Mouse (Mus musculus) central nervous system, embryonic 14 days (tissue): ENCODE measurements around the gene Gm43518. TPM values are rescaled to one million over a fixed set of nuclear protein-coding genes. Genes with fewer than 3 reads are reported as not detected.

ENCODE experiments used
- polyA plus RNA-seq: library from polyadenylated mRNA; depleted of rRNA; stranded (reverse); fragments of >200 nt; gene quantifications from 2 replicates; pipeline ENCODE4 v1.2.3, GENCODE M21; 2012; rRNA removed

Gm43518 gene
- 1.7 and 3.1 TPM in 2 replicates for polyA plus RNA-seq

GRCm38 (mm10) chr5:123927118-123927517 is at the start of gene Gm43518:
Gene Gm43518, plus strand, starts transcription at chr5:123927418.

GRCm38 (mm10) chr5:123879928-123880327 is 47.3 kb upstream of the Gm43518 start, which contains the start of gene Hcar1:
Gene Hcar1, minus strand, starts transcription at chr5:123880020.

GRCm38 (mm10) chr5:123906976-123907630 is 20.1 kb upstream of the Gm43518 start, which contains the start of gene Denr:
Gene Denr, plus strand, starts transcription at chr5:123907175.

GRCm38 (mm10) chr5:123930508-123930989 is 3.3 kb downstream of the Gm43518 start, which contains the start of gene Ccdc62:
Gene Ccdc62, plus strand, starts transcription at chr5:123930679.

GRCm38 (mm10) chr5:123973299-123974178 is 46.3 kb downstream of the Gm43518 start, which contains the start of gene Hip1r:
Gene Hip1r, plus strand, starts transcription at chr5:123973628.

Other genes with a start within 250 kb of the Gm43518 start
- gene Clip1, start 242.8 kb upstream of the Gm43518 start, polyA plus RNA-seq, result 82.7 and 86.3 TPM in 2 replicates
- 85.6 and 91.2 TPM in 2 replicates for gene Zcchc8, start 206.3 kb upstream of the Gm43518 start, polyA plus RNA-seq
- gene Rsrc2, start 178.0 kb upstream of the Gm43518 start, polyA plus RNA-seq, result 136 and 152 TPM in 2 replicates
- gene Kntc1, start 177.7 kb upstream of the Gm43518 start, polyA plus RNA-seq, result 16.6 and 19.0 TPM in 2 replicates
- gene Hcar2, start 61.9 kb upstream of the Gm43518 start, polyA plus RNA-seq, result 0.07 and 0.31 TPM in 2 replicates
- 0.32 and 0.34 TPM in 2 replicates for gene Hcar1, start 47.4 kb upstream of the Gm43518 start, polyA plus RNA-seq
- gene Denr, start 20.2 kb upstream of the Gm43518 start, polyA plus RNA-seq, result 75.0 and 82.4 TPM in 2 replicates
- gene Ccdc62, start 3.3 kb downstream of the Gm43518 start, polyA plus RNA-seq, result 6.9 and 7.0 TPM in 2 replicates
- 21.5 and 22.6 TPM in 2 replicates for gene Hip1r, start 46.2 kb downstream of the Gm43518 start, polyA plus RNA-seq
- 75.9 and 94.4 TPM in 2 replicates for gene Vps37b, start 104.9 kb downstream of the Gm43518 start, polyA plus RNA-seq
- 5.8 and 6.3 TPM in 2 replicates for gene Abcb9, start 168.4 kb downstream of the Gm43518 start, polyA plus RNA-seq
- gene Ogfod2, start 184.9 kb downstream of the Gm43518 start, polyA plus RNA-seq, result 34.7 and 38.1 TPM in 2 replicates
- gene Arl6ip4, start 188.7 kb downstream of the Gm43518 start, polyA plus RNA-seq, result 88.9 and 93.8 TPM in 2 replicates